ENCODE assay signal across 17 mouse cellular contexts in the genomic region with DNA sequence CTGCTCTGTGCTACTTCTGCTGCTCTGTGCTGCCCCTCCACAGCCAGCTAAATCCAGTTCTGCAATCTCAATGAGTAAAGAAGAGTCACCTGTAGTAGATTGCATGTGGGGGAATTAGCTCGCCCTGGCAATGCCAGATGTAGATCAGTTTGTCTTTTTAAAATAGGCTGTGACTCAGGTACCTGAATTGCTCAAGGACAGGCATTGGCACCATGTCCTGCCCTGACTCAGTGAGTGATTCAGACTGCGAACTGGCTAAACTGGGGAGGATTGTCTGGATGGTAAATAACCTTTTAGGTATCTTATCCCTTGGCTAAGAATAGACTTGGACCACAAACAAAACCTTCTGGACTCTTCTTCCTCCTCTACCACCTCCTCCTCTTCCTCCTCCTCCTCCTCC. TPM values are rescaled to one million over a fixed set of nuclear protein-coding genes. Genes with fewer than 3 reads are reported as not detected.
DNase-seq lines count a peak whose midpoint lies in the region; ATAC-seq lines count a peak whose summit lies in the region.
"Had no signal": no experiment of that assay in that cellular context is flagged by ENCODE, and none has a peak within 500 bp of the region (broad histone marks: within the 10 kb centered on the region; RNA-seq: fewer than 3 reads in every experiment).

No protein-coding gene starts in this region.

- no peak for ATAC-seq in megakaryocyte, adult 5-6 weeks (ENCODE audit: poor library complexity, severe bottlenecking)

- no peak overlapping the region for H3K4me3 ChIP-seq in midbrain, embryonic 10.5 days
- H3K4me3 ChIP-seq: erythroblast, embryonic 14.5 days; heart, embryonic 13.5 days; hindbrain, embryonic 13.5 days; lung, embryonic 15.5 days; midbrain, embryonic 12.5 days had no signal

- WGBS in midbrain, embryonic 10.5 days = 80% methylated on average over 2 of the region's 2 CpGs

- H3K36me3 ChIP-seq in midbrain, embryonic 10.5 days = no peaks in the 10 kb centered on the region
- H3K36me3 ChIP-seq: heart, embryonic 13.5 days; hindbrain, embryonic 13.5 days; lung, embryonic 15.5 days; midbrain, embryonic 12.5 days had no signal

- H3K4me1 ChIP-seq in midbrain, embryonic 10.5 days = no peaks in the 10 kb centered on the region
- H3K4me1 ChIP-seq: heart, embryonic 13.5 days; hindbrain, embryonic 13.5 days; lung, embryonic 15.5 days; midbrain, embryonic 12.5 days had no signal

- no peaks in the 10 kb centered on the region for H3K9me3 ChIP-seq in midbrain, embryonic 10.5 days (replicated peaks)
- H3K9me3 ChIP-seq: heart, embryonic 13.5 days; hindbrain, embryonic 13.5 days; lung, embryonic 15.5 days; midbrain, embryonic 12.5 days had no signal

- no peak overlapping the region for H3K27ac ChIP-seq in midbrain, embryonic 10.5 days (replicated peaks)
- H3K27ac ChIP-seq: heart, embryonic 13.5 days; hindbrain, embryonic 13.5 days; lung, embryonic 15.5 days; midbrain, embryonic 12.5 days had no signal

- DNase-seq in gastrocnemius, adult 18-20 months (ENCODE audit: low spot score) = peak; percentile 35
- no peak for DNase-seq in gastrocnemius, postnatal 10 days
- DNase-seq in urinary bladder, adult 18-20 months (ENCODE audit: low spot score in 2 of 2) = peak; percentile 19 to 62
- DNase-seq in urinary bladder, postnatal 4 days (ENCODE audit: low spot score in 2 of 2) = no peak
- DNase-seq in adrenal gland, postnatal 14 days = peak; percentile 53
- no peak for DNase-seq in spleen, postnatal 4 days (ENCODE audit: low spot score in 2 of 2)
- DNase-seq in midbrain, embryonic 10.5 days (ENCODE audit: low spot score) = no peak
- DNase-seq: B cell, adult 2 months; cerebellum, adult 9-11 months; kidney, adult 9 months; thymus, postnatal 14 days had no signal

- H3K27me3 ChIP-seq in midbrain, embryonic 10.5 days (ENCODE audit: low read depth, poor library complexity, severe bottlenecking) = no peaks in the 10 kb centered on the region
- H3K27me3 ChIP-seq: hindbrain, embryonic 13.5 days; lung, embryonic 15.5 days; midbrain, embryonic 12.5 days had no signal

RNA-seq across cellular contexts. Expression of gene Hivep3, which starts 52.7 kb away (rescaled TPM):
- 1 to 10 TPM; 3.0 to 5.6 TPM for total RNA-seq in gastrocnemius, adult 18-20 months (2021)
- 1 to 10 TPM; 3.5 to 3.9 TPM for total RNA-seq in gastrocnemius, postnatal 10 days (2021)
- 9.4 and 10.0 TPM in 2 replicates for total RNA-seq in adrenal gland, postnatal 14 days (2021)
- 16.6 and 16.9 TPM in 2 replicates for total RNA-seq in megakaryocyte, adult 5-6 weeks (2015)
- 4.3 and 6.7 TPM in 2 replicates for total RNA-seq in megakaryocyte, adult 5-6 weeks (2017)
- 0.64 and 1.0 TPM in 2 replicates for polyA plus RNA-seq in midbrain, embryonic 10.5 days (2016; fragmentation: Nextera tagmentation; extraction: Ambion mirVana)

Comparison
In these comparisons a context has a peak if more than half of its experiments do, and no peak if none do; other contexts are left out.
1. DNase-seq: peak in gastrocnemius, adult 18-20 months (single experiment), urinary bladder, adult 18-20 months (2 of 2) and adrenal gland, postnatal 14 days (single experiment); none in gastrocnemius, postnatal 10 days (single experiment), urinary bladder, postnatal 4 days (0 of 2), spleen, postnatal 4 days (0 of 2) and midbrain, embryonic 10.5 days (single experiment).